Mouse (Mus musculus) ES-E14 (cell line): ENCODE measurements around the gene Tmprss7.

Experiments
- HCFC1 ChIP-seq: IDR thresholded peaks from 2 replicates; pipeline ENCODE4 v1.6.1; 2012; ENCODE audit warnings: low read length, inconsistent platforms, borderline replicate concordance; ENCODE audit not compliant: insufficient read depth
- MAFK ChIP-seq: IDR thresholded peaks from 2 replicates; pipeline ENCODE4 v1.6.1; 2014; ENCODE audit warnings: mild to moderate bottlenecking, low read depth, low read length, inconsistent platforms; ENCODE audit not compliant: insufficient read depth

GRCm38 (mm10) chr16:45640070-45640762 lies 53.2 kb downstream of the Tmprss7 start:
- TF ChIP-seq HCFC1 (no peak), MAFK (no peak)
